Mouse (Mus musculus): Measurements from ENCODE around the gene Gm9789.
"Not testable (repeated sequence)": the region's sequence is repeated elsewhere in the genome, so short reads cannot be mapped to it uniquely, and the experiment has no call there.

Gm9789 gene

GRCm38 (mm10) chr16:89157652-89158051 lies at the start of gene Gm9789:
TSS of gene Gm9789 (plus strand) at chr16:89157952.
- no peak for ATAC-seq (ENCODE audit: insufficient number of reproducible peaks, low FRiP score, low TSS enrichment)

DNA sequence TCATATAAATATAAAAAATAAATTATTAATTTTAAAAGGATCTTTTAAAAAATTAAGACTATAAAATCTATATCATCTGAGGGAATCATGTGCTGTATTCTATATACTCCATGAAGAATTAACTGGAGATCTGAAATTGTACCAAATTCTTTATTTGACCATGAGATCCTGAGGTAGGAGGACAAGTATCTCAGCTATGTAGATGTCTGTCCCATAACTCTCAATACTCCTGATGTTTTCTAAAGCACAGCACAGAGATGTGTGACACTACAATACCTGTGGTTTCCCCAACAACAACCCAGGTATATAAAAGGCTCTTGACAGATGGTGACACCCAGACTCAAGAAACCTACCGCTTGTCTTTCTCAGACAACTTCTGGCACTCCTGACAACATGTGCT lies 17.2 kb upstream of the Gm9789 start, which contains the start of gene Gm6358:
Gene Gm6358 (plus strand): TSS at position 301 of the 400 bp plus-strand sequence.
- no peak for ATAC-seq (ENCODE audit: insufficient number of reproducible peaks, low FRiP score, low TSS enrichment)

GRCm38 (mm10) chr16:89150786-89151185 lies 7.0 kb upstream of the Gm9789 start, which contains the start of gene Gm10061:
TSS of gene Gm10061 (plus strand) at chr16:89151086.
- no peak for ATAC-seq (ENCODE audit: insufficient number of reproducible peaks, low FRiP score, low TSS enrichment)

GRCm38 (mm10) chr16:89169190-89169589 lies 11.4 kb downstream of the Gm9789 start, which contains the start of gene Gm7735:
TSS of gene Gm7735 (plus strand) at chr16:89169490.
- ATAC-seq (ENCODE audit: insufficient number of reproducible peaks, low FRiP score, low TSS enrichment), result not testable (repeated sequence)

DNA sequence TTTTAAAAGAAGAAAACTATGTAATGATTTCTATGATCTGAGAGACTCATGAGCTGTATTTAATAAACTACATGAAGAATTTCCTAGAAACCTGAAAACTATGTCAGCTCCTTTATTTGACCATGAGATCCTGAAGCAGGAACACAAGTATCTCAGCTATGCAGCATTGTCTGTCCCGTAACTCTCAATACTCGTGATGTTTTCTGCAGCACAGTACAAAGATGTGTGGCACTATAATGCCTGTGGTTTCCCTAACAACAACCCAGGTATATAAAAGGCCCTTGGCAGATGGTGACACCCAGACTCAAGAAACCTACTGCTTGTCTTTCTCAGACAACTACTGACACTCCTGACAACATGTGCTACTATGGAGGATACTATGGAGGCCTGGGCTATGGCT lies 16.7 kb downstream of the Gm9789 start, which contains the start of gene 1110057P08Rik:
Gene 1110057P08Rik (plus strand): TSS at position 301 of the 400 bp plus-strand sequence.
- no peak for ATAC-seq (ENCODE audit: insufficient number of reproducible peaks, low FRiP score, low TSS enrichment)

DNA sequence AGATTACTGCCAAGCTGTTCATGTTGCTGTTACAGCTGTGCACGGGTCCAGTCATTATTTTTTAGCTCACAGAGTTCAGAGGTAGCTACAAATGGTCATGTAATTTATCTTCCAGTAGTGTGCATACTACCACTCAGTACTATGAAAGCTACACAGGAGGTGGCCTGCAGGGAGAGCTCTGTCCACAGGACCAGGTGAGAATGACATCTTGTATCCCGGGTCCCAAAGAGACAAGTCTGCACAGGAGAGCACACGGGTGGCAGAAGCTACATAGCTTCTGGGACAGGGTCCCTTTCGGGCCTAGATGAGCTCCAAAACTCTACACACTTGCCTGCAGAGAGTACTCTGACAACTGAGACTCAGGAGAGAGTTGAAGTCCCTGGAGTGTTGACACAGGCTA lies 30.9 kb downstream of the Gm9789 start:
- ATAC-seq (ENCODE audit: insufficient number of reproducible peaks, low FRiP score, low TSS enrichment), result no peak

DNA sequence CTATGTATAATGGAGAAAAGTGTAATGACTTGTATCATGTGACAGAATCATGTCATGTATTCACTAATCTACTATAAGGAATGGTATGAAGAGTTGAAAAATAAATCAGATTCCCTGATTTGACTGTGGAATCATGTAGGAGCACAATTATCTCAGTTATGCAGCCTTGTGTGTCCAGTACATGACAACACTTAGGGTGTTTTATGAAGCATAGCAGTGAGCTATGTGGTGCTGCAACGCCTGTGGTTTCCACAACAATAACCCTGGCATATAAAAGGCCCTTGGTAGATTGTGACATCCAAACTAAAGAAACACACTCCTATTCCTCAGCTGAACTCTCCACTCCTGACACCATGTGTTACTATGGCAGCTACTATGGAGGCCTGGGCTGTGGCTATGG lies 47.8 kb downstream of the Gm9789 start, which contains the start of gene Krtap20-2:
Gene Krtap20-2 (plus strand): TSS at position 301 of the 400 bp plus-strand sequence.
- ATAC-seq (ENCODE audit: insufficient number of reproducible peaks, low FRiP score, low TSS enrichment), result no peak
